Mouse (Mus musculus) cerebellum, adult 8-10 months (tissue): ENCODE measurements around the gene Eya4.

Source experiments
- DNase-seq: peaks from one replicate; pipeline ENCODE4 v3.0.0; 2022

Gene Eya4

DNA sequence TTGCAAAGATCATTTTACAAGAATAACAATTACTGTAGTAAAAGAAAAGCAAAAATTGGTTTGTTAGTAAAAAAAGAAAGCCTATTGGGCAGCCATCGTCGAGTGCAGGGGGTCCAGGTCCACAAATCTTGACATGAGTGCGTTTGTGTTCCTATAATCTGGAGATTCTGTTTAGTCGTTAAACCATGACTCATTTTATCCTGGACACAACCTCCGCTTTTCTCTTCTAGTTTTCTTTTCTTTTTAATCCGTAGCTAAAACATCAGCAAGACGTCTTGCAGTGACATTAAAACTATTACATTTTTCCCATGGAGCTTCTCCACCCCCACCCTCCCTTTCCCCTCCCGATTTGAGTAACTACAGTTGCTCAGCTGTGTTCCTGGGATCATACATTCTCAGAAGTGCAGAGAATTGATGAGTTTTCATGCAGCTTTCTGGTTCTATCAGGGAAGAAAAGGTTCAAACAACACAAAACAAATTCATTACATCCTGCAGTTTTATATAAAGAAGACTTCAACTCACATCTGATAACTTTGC, 297.1 kb downstream of the Eya4 start:
- DNase-seq: no peak
